Mouse (Mus musculus): ENCODE results near the gene Lrrn4cl. TPM values are rescaled to one million over a fixed set of nuclear protein-coding genes. Genes with fewer than 3 reads are reported as not detected.

Gene Lrrn4cl
- polyA plus RNA-seq, 2 experiments from 2014 or later = 0.10 TPM; not detected in 1

Other genes starting within 250 kb of the Lrrn4cl start
- gene Slc22a6, start 232.7 kb upstream of the Lrrn4cl start, polyA plus RNA-seq (2017; shearing (Covaris generic)) = under 1 TPM in 1 of 2 experiments, not detected in 1; 0.04 TPM
- gene Chrm1, start 187.0 kb upstream of the Lrrn4cl start, polyA plus RNA-seq (2017; shearing (Covaris generic)) = under 1 TPM in 1 of 2 experiments, not detected in 1; 0.04 TPM
- 100 to 1,000 TPM; 123 to 154 TPM for gene Slc3a2, start 127.4 kb upstream of the Lrrn4cl start, polyA plus RNA-seq (2017; shearing (Covaris generic))
- gene Wdr74, start 114.9 kb upstream of the Lrrn4cl start, polyA plus RNA-seq (2017; shearing (Covaris generic)) = 10 to 100 TPM; 56.2 to 78.4 TPM
- under 1 TPM; 0.53 to 0.74 TPM for gene 1700092M07Rik, start 110.0 kb upstream of the Lrrn4cl start, polyA plus RNA-seq (2017; shearing (Covaris generic))
- gene Stx5a, start 109.4 kb upstream of the Lrrn4cl start, polyA plus RNA-seq (2017; shearing (Covaris generic)) = 100 to 1,000 TPM; 143 to 165 TPM
- 100 to 1,000 TPM; 161 to 220 TPM for gene Nxf1, start 93.7 kb upstream of the Lrrn4cl start, polyA plus RNA-seq (2017; shearing (Covaris generic))
- gene Tmem223, start 79.8 kb upstream of the Lrrn4cl start, polyA plus RNA-seq (2017; shearing (Covaris generic)) = 10 to 100 TPM; 90.9 to 99.6 TPM
- gene Tmem179b, start 76.3 kb upstream of the Lrrn4cl start, polyA plus RNA-seq (2017; shearing (Covaris generic)) = 100 to 1,000 TPM; 176 to 213 TPM
- 10 to 100 TPM; 12.9 to 19.2 TPM for gene Taf6l, start 64.4 kb upstream of the Lrrn4cl start, polyA plus RNA-seq (2017; shearing (Covaris generic))
- 100 to 1,000 TPM; 144 to 188 TPM for gene Polr2g, start 52.2 kb upstream of the Lrrn4cl start, polyA plus RNA-seq (2017; shearing (Covaris generic))
- gene Zbtb3, start 48.2 kb upstream of the Lrrn4cl start, polyA plus RNA-seq (2017; shearing (Covaris generic)) = 1 to 10 TPM; 2.1 to 2.7 TPM
- gene Ttc9c, start 31.4 kb upstream of the Lrrn4cl start, polyA plus RNA-seq (2017; shearing (Covaris generic)) = 10 to 100 TPM; 45.5 TPM
- gene Hnrnpul2, start 30.8 kb upstream of the Lrrn4cl start, polyA plus RNA-seq (2017; shearing (Covaris generic)) = 10 to 100 TPM; 13.8 to 14.4 TPM
- gene AC129217.1, start 21.0 kb upstream of the Lrrn4cl start, polyA plus RNA-seq (2017; shearing (Covaris generic)) = under 1 TPM in 1 of 2 experiments, not detected in 1; 0.89 TPM
- 100 to 1,000 TPM; 115 to 134 TPM for gene Bscl2, start 13.3 kb upstream of the Lrrn4cl start, polyA plus RNA-seq (2017; shearing (Covaris generic))
- gene Gng3, start 11.6 kb upstream of the Lrrn4cl start, polyA plus RNA-seq (2017; shearing (Covaris generic)) = 1 to 10 TPM in 1 of 2 experiments, under 1 TPM in 1; 0.39 to 1.0 TPM
- gene Ubxn1, start 20.7 kb downstream of the Lrrn4cl start, polyA plus RNA-seq (2017; shearing (Covaris generic)) = 100 to 1,000 TPM; 155 to 175 TPM
- 100 to 1,000 TPM in 1 of 2 experiments, 10 to 100 TPM in 1; 79.3 to 105 TPM for gene Uqcc3, start 30.2 kb downstream of the Lrrn4cl start, polyA plus RNA-seq (2017; shearing (Covaris generic))
- gene Lbhd1, start 33.0 kb downstream of the Lrrn4cl start, polyA plus RNA-seq (2017; shearing (Covaris generic)) = 10 to 100 TPM; 81.7 to 89.2 TPM
- not detected for gene Gm49403, start 33.2 kb downstream of the Lrrn4cl start, polyA plus RNA-seq (2017; shearing (Covaris generic))
- 10 to 100 TPM; 53.7 to 60.3 TPM for gene 1810009A15Rik, start 38.1 kb downstream of the Lrrn4cl start, polyA plus RNA-seq (2017; shearing (Covaris generic))
- gene Gm49416, start 38.2 kb downstream of the Lrrn4cl start, polyA plus RNA-seq (2017; shearing (Covaris generic)) = not detected
- gene Ints5, start 42.2 kb downstream of the Lrrn4cl start, polyA plus RNA-seq (2017; shearing (Covaris generic)) = 10 to 100 TPM; 33.7 to 35.1 TPM
- gene Ganab, start 47.3 kb downstream of the Lrrn4cl start, polyA plus RNA-seq (2017; shearing (Covaris generic)) = 100 to 1,000 TPM in 1 of 2 experiments, 10 to 100 TPM in 1; 76.4 to 105 TPM
- 10 to 100 TPM; 32.7 to 61.4 TPM for gene B3gat3, start 69.6 kb downstream of the Lrrn4cl start, polyA plus RNA-seq (2017; shearing (Covaris generic))
- 10 to 100 TPM in 1 of 2 experiments, 1 to 10 TPM in 1; 6.7 to 22.9 TPM for gene Rom1, start 78.6 kb downstream of the Lrrn4cl start, polyA plus RNA-seq (2017; shearing (Covaris generic))
- 10 to 100 TPM; 65.5 to 86.4 TPM for gene Eml3, start 78.8 kb downstream of the Lrrn4cl start, polyA plus RNA-seq (2017; shearing (Covaris generic))
- gene Mta2, start 91.1 kb downstream of the Lrrn4cl start, polyA plus RNA-seq (2017; shearing (Covaris generic)) = 100 to 1,000 TPM; 207 to 252 TPM
- 10 to 100 TPM; 28.1 to 34.9 TPM for gene Tut1, start 103.1 kb downstream of the Lrrn4cl start, polyA plus RNA-seq (2017; shearing (Covaris generic))
- gene Eef1g, start 116.3 kb downstream of the Lrrn4cl start, polyA plus RNA-seq (2017; shearing (Covaris generic)) = 100 to 1,000 TPM; 243 to 311 TPM
- gene Ahnak, start 138.5 kb downstream of the Lrrn4cl start, polyA plus RNA-seq (2017; shearing (Covaris generic)) = 10 to 100 TPM; 51.5 to 98.4 TPM
- gene Scgb1a1, start 237.2 kb downstream of the Lrrn4cl start, polyA plus RNA-seq (2017; shearing (Covaris generic)) = not detected